Mouse (Mus musculus) megakaryocyte, embryonic 14.5 days (primary cell): ENCODE results near the gene Fsip1. TPM values are rescaled to one million over a fixed set of nuclear protein-coding genes. Genes with fewer than 3 reads are reported as not detected.

ENCODE experiments used
- H3K27me3 ChIP-seq: replicated peaks from 2 replicates; pipeline ENCODE3; 2012; ENCODE audit warnings: inconsistent platforms
- H3K36me3 ChIP-seq: replicated peaks from 2 replicates; pipeline ENCODE3; 2012; ENCODE audit warnings: low read length, inconsistent platforms, mixed read lengths
- H3K4me1 ChIP-seq: 2 replicates; pipeline ENCODE4 v1.6.1; 2012; ENCODE audit warnings: inconsistent platforms
- H3K4me3 ChIP-seq: replicated peaks from 2 replicates; pipeline ENCODE3; 2012; ENCODE audit warnings: moderate library complexity, mild to moderate bottlenecking, inconsistent platforms
- H3K9me3 ChIP-seq: 2 replicates; pipeline ENCODE4 v1.6.1; 2012; ENCODE audit warnings: inconsistent platforms
- FLI1 ChIP-seq: IDR thresholded peaks from 2 replicates; pipeline ENCODE4 v1.6.1; 2012; ENCODE audit warnings: low read length, inconsistent platforms, mixed read lengths
- GATA1 ChIP-seq: IDR thresholded peaks from 3 replicates; pipeline ENCODE4 v1.6.1; 2012; ENCODE audit warnings: mixed read lengths, low read length, inconsistent platforms, borderline replicate concordance
- polyA plus RNA-seq: library from polyadenylated mRNA; stranded (reverse); fragments of >175 nt; gene quantifications from 2 replicates; pipeline ENCODE4 v1.2.3, GENCODE M21; 2012; ENCODE audit warnings: low replicate concordance; ENCODE audit not compliant: insufficient read depth

Gene Fsip1
- polyA plus RNA-seq, 1 experiment: not detected

- Histone ChIP-seq H3K4me1 (peaks cover 82% of the 10 kb centered on the region), H3K27me3 (no peaks in the 10 kb centered on the region), H3K9me3 (no peaks in the 10 kb centered on the region), H3K36me3 (peaks cover 92% of the 10 kb centered on the region), H3K4me3 (no peak overlapping the region)
- TF ChIP-seq GATA1: no peak
- TF ChIP-seq FLI1: no peak
Measured at GRCm38 (mm10) chr2:118083652-118084051, 173.1 kb downstream of the Fsip1 start.

- H3K27me3 ChIP-seq: no peaks in the 10 kb centered on the region
- no peaks in the 10 kb centered on the region for H3K9me3 ChIP-seq
- TF ChIP-seq FLI1: no peak
- TF ChIP-seq GATA1: no peak
- peaks cover 82% of the 10 kb centered on the region for H3K4me1 ChIP-seq
- H3K36me3 ChIP-seq: peaks cover 91% of the 10 kb centered on the region
- no peak overlapping the region for H3K4me3 ChIP-seq
Measured at GRCm38 (mm10) chr2:118081581-118081980, 175.2 kb downstream of the Fsip1 start.

Other genes with a start within 250 kb of the Fsip1 start
- gene Thbs1, start 145.1 kb downstream of the Fsip1 start, polyA plus RNA-seq: 258 and 405 TPM in 2 replicates
- gene Gpr176, start 116.5 kb upstream of the Fsip1 start, polyA plus RNA-seq: 0.03 and 0.97 TPM in 2 replicates
- 2.9 and 3.7 TPM in 2 replicates for gene Eif2ak4, start 131.7 kb upstream of the Fsip1 start, polyA plus RNA-seq
- gene Srp14, start 222.7 kb upstream of the Fsip1 start, polyA plus RNA-seq: 34.6 and 180 TPM in 2 replicates